Mouse (Mus musculus): ENCODE measurements around the gene Card9.
"Not testable (repeated sequence)": the region's sequence is repeated elsewhere in the genome, so short reads cannot be mapped to it uniquely, and the experiment has no call there.

Card9 gene

DNA sequence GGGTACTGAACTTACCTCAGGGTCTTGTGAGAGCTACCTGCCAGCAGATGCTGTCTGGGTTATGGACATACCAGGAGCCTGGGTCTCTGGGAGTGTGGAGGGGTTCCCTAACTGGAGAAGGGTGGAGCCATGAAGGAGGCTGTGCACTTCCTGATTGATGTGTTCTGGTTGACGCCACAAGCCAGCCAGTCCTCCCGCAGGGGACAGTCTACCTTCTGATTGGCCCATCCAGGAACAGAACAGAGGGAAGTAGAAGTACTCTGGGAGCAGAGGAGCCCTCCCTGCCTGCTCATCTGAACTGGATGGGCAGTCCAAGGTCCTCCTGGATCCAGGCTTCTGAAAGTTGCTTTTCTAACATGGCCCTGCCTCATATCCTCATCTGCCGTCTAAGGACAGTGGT, at the start of gene Card9:
Gene Card9, minus strand, starts transcription at position 147 of the 400 bp plus-strand sequence.
- DNase-seq (ENCODE audit: low read depth, low spot score): no peak

DNA sequence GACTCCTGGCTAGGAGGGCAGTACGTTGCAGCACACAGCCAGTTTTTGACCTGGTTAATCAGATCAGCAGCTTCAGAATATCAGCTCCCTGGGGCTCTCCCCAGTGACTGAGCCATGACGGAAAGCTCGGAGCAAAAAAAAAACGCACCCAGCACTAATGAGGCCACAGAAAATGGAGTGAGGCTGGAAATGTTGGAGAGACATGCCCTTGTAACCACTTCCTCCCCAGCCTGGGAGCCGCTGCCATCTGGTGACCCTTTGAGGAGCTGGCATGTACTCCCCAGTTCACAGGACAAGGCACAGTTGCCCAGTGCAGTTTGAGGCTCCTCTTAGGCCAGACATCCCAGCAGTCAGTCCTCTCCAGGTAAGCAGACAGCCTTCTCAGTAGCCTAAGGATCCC, 49.4 kb upstream of the Card9 start:
- peak; percentile 22 for DNase-seq (ENCODE audit: low read depth, low spot score)

- DNase-seq (ENCODE audit: low read depth, low spot score): no peak
These were observed 48.6 kb upstream of the Card9 start for GRCm38 (mm10) chr2:26409362-26409761.

GRCm38 (mm10) chr2:26408515-26409356, 48.0 kb upstream of the Card9 start, which contains the start of gene Inpp5e:
Gene Inpp5e (minus strand): TSS chr2:26409203.
- DNase-seq (ENCODE audit: low read depth, low spot score): peak; percentile 90

DNA sequence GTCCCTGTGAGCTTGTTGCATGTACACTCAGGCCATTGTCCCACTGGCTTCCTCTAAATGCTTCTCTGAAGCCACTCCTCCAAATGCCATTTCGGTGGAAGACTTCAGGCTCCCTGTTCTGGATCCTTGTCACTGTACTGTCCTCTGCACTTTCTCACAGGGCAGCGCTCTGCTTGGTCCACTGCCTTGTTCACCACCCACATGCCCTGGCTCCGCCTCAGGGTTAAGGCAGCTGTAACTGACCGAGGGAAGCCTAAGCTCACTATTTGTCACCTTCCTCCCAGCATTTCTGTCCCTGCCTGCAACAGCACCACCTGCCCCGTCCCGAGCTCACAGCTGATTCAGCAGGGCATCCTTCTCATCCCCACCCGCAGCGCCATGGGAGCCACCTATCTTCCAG, 42.6 kb upstream of the Card9 start:
- DNase-seq (ENCODE audit: low read depth, low spot score): no peak

DNA sequence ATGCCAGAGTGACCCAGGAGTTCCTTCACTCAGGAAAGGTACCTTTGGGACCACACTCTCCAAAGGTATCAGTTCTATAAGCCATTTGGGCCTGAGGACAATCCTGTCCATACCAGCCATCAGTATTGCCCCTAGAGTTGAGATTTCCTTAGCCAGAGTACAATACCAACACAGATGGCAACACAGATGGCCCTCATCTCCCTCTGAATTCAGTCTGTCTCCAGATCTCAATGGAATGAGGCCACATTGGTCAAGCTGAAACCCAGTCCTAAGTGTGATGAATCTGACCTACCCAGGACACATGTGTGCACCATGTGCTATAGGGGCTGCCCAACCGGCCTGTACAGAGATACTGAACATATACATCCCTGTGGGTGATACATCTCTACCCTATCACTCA, 41.5 kb upstream of the Card9 start:
- no peak for DNase-seq (ENCODE audit: low read depth, low spot score)

GRCm38 (mm10) chr2:26401023-26401422, 40.3 kb upstream of the Card9 start:
- DNase-seq (ENCODE audit: low read depth, low spot score): no peak

- no peak for DNase-seq (ENCODE audit: low read depth, low spot score)
These were observed 39.6 kb upstream of the Card9 start for GRCm38 (mm10) chr2:26400296-26400695.

GRCm38 (mm10) chr2:26399647-26400046, 38.9 kb upstream of the Card9 start:
- no peak for DNase-seq (ENCODE audit: low read depth, low spot score)

DNA sequence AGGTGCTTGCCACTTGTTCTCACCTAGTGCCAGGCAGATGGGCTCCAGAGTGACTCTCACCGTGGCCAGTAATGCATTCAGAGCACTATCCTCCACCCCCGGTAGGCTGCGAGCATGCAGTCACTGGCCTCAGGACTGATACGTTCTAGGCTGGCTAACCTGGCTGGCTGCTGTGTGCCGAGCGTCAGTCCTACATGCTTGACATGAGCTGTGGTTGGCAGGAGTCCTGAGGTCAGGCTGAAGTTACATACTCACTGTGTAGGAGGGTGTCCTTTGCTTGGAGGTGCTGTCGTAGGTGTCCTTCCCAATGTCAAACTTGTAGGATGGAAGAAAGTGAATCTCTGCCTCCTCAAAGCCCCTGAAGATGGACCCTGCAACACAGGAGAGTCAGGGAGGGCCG, 38.3 kb upstream of the Card9 start:
- DNase-seq (ENCODE audit: low read depth, low spot score): no peak

- no peak for DNase-seq (ENCODE audit: low read depth, low spot score)
These were observed 30.9 kb upstream of the Card9 start for GRCm38 (mm10) chr2:26391617-26392016.

- no peak for DNase-seq (ENCODE audit: low read depth, low spot score)
These were observed 30.2 kb upstream of the Card9 start for GRCm38 (mm10) chr2:26390954-26391353.

- DNase-seq (ENCODE audit: low read depth, low spot score): peak; percentile 59
These were observed 28.5 kb upstream of the Card9 start, which contains the start of the genes Entr1 and Pmpca for GRCm38 (mm10) chr2:26389154-26389690. Gene Entr1 (minus strand): TSS chr2:26389316. Gene Pmpca (plus strand): TSS chr2:26389339.

DNA sequence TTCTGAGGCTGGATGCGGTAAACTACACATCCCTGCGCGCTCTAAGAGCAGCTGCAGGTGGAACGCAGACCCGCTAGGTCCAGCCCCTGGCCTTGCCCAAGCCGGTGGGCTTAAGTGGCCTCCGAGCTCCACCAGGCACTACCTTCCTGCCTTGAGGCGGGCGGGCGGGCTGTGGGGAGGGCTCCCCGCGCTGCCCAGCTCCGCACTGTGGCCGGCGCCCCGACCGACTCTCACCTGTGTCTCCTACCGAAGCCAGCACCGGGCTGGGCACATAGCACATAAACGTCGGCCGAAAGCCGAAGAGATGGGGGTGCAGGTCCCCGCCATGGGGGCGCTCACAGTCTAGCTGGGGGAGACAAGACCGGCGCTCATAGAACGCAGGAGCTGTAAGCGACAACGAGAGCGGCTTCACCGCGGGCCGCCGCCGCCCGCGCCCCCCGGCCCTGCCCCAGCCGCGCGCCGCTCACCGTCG, 28.0 kb upstream of the Card9 start:
- DNase-seq (ENCODE audit: low read depth, low spot score): no peak

DNA sequence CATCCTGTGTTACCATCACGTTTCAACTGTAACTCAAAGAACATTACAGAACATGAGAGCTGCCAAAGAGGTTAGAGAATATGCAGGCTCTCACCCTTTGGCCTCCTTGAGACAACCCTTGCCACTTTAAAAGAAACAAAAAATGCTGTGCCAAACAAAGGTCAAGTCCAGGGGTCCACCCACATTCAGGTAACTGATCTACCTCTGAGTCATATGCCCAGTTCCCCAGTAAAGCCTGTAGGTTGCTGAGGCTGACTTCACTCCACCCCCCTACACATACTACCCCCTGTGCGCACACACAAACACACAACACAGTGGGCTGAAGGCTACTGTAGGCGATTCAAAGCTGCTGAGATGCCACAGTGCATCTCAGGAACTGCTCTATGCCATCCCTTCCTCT, 27.0 kb upstream of the Card9 start:
- no peak for DNase-seq (ENCODE audit: low read depth, low spot score)

DNA sequence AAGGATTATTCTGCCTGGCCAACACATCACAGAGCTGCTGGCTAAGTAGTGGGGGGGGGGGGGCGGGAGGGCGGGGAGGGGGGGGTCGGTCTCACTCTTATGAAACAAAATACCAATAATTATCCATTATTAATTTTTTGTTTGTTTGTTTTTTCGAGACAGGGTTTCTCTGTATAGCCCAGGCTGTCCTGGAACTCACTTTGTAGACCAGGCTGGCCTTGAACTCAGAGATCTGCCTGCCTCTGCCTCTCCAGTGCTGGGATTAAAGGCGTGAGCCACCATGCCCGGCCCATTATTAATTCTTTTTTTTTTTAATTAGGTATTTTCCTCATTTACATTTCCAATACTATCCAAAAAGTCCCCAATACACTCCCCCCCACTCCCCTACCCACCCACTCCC, 20.2 kb upstream of the Card9 start:
- DNase-seq (ENCODE audit: low read depth, low spot score): not testable (repeated sequence)

DNA sequence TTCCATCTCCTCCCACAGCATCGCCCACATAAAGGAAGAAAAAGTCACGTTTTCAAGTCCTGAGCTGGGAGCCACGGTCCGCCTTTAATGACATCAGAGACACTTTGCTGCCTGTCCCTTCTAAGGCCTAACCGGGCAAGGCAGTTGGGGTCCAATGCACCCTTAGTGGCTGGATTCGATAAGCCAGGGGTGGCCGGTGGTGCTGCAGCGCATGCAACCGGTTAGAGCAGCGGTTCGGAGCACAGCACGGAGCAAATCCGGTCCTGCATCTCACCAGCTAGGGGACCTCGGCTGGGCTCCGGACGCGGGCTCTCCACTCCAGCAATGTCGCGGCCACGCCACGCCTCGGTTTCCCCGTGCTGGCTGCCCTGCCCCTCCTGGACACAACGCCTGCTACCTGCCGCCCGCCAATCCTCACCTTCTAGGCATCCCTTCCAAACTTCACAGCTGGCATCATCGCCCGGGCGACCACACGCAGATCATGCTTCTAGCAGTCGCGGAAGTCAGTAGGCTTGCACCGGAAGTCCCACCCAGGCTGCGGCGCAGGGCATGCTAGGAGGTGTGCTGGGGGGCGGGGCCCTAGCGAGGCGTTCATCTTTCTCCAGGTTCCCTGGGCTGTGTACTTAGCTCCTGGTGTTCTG, 19.5 kb upstream of the Card9 start, which contains the start of gene Snapc4:
Gene Snapc4, minus strand, starts transcription at position 523 of the 641 bp plus-strand sequence.
- DNase-seq (ENCODE audit: low read depth, low spot score): peak; percentile 89

DNA sequence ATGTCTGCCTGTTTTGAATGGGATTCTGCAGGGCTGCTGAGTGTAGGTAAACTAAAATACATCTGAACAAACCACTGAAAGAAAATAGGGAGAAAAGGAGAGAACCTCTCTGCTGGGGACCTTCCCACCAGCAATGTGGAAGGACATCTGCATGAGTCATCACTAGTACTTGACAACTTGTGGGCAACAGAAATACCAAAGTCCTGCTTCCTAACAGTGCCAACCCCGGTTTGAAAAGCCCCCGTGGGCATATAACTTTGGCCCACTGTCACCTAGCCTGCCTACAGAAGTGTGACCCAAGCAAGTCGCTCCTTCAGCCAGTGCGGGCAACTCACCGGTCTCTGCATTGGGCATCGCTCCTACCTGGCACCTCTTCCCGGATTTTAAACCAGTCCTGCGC, 11.7 kb upstream of the Card9 start:
- no peak for DNase-seq (ENCODE audit: low read depth, low spot score)

DNA sequence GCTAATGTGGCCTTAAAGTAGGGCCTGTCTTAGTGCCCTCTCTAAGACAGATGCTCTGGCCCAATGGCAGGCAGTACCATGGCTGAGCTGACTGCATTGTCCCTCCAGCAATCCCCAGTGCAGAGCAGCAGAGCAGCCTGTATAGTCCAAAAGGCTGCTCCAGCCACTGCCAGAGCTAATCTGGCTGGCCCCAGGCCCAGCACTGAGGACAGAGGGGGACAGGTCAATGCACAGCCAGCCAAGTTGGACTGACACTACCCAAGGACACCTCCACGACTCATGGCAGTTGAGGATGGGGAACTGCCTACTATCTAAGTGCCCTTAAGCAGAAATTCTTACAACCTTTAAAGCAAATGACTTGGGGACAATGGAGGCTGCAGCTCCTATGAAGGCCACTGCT, 7.9 kb upstream of the Card9 start:
- no peak for DNase-seq (ENCODE audit: low read depth, low spot score)

GRCm38 (mm10) chr2:26367911-26368310, 7.2 kb upstream of the Card9 start:
- no peak for DNase-seq (ENCODE audit: low read depth, low spot score)

DNA sequence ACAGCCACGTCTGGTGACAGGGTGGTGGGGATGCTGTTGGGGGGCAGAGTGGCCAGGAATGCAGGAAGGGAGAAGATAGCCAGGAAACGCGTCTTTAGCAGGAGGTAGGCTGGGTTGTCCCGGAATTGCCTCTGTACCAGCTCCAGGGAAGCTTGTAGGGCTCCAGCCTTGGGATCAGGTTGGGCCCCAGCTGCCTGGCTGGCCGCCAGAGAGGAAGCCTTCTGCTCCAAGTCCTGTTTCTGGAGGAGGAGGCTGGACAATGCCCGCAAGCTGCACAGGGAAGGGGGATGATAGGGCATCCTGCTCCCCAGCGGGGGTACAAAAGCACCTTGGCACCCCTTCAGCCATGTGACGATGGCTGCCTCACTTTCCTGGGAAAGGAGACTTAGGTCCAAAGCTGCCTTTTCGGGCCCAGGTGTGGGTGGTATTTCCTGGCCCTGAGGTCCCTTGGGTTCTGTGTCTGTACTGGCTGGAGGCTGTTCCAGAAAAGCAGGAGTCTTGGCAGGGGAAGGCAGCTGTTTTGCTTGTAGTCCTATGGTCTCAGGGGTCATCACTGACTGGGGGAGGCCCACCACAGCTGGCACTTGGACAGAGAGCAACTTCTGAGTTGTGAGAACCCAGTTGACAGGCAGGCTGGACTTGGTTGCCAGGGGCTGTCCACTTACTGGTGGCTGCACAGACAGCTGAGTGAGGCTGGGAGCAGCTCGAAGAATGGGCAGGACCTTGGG, 4.2 kb upstream of the Card9 start:
- DNase-seq (ENCODE audit: low read depth, low spot score): no peak

DNA sequence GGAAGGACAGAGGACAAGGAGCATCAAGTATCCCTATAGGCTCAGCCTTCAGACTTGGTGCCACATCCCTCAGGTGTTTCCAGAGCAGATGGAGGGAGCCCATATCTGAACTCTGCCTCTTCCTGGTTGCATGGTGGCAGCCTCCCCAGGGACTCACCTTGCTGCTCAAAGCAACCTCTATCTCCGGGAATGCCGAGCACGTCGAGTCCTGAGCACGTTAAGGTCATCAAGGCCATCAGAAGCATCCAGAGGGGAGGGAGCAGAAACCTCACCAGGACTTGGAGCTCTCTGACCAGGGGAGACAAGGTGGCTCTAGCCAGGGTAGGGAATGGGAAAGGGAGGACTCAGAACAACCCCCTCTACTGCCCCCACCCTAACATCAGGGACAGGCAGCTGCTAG, 2.8 kb upstream of the Card9 start:
- no peak for DNase-seq (ENCODE audit: low read depth, low spot score)
